Mouse (Mus musculus) adrenal gland, postnatal 10 days (tissue): ENCODE data around the gene Fgfr2. TPM values are rescaled to one million over a fixed set of nuclear protein-coding genes. Genes with fewer than 3 reads are reported as not detected.

Experiments used
- DNase-seq: peaks from one replicate; pipeline ENCODE4 v3.0.0; 2021; ENCODE audit warnings: mixed read lengths
- total RNA-seq, 2 experiments: library from RNA; stranded (reverse); gene quantifications; 2 replicates each; pipeline ENCODE4 v1.2.3; 2021

The Fgfr2 gene
- total RNA-seq, 2 experiments from 2014 or later: 128 to 169 TPM

- DNase-seq: no peak
These were observed 2156.3 kb downstream of the Fgfr2 start for GRCm38 (mm10) chr7:130966876-130967275.

GRCm38 (mm10) chr7:130966451-130966850, 2156.7 kb downstream of the Fgfr2 start:
- DNase-seq: no peak

- no peak for DNase-seq
These were observed 2157.2 kb downstream of the Fgfr2 start for GRCm38 (mm10) chr7:130965909-130966365.

- DNase-seq: no peak
These were observed 2157.8 kb downstream of the Fgfr2 start for GRCm38 (mm10) chr7:130965396-130965795.

- peak; percentile 74 for DNase-seq
These were observed 2158.5 kb downstream of the Fgfr2 start for GRCm38 (mm10) chr7:130964686-130965085.

GRCm38 (mm10) chr7:130961429-130961828, 2161.7 kb downstream of the Fgfr2 start:
- no peak for DNase-seq

- no peak for DNase-seq
These were observed 2163.3 kb downstream of the Fgfr2 start for GRCm38 (mm10) chr7:130959868-130960267.

GRCm38 (mm10) chr7:130958551-130958950, 2164.6 kb downstream of the Fgfr2 start:
- no peak for DNase-seq

GRCm38 (mm10) chr7:130954177-130954601, 2169.0 kb downstream of the Fgfr2 start:
- no peak for DNase-seq

GRCm38 (mm10) chr7:130953376-130953775, 2169.8 kb downstream of the Fgfr2 start:
- DNase-seq: no peak

GRCm38 (mm10) chr7:130951004-130951403, 2172.1 kb downstream of the Fgfr2 start:
- DNase-seq: no peak

GRCm38 (mm10) chr7:130950482-130950881, 2172.7 kb downstream of the Fgfr2 start:
- no peak for DNase-seq

- peak; percentile 68 for DNase-seq
These were observed 2173.8 kb downstream of the Fgfr2 start for GRCm38 (mm10) chr7:130949331-130949751.

GRCm38 (mm10) chr7:130948563-130949208, 2174.5 kb downstream of the Fgfr2 start:
- no peak for DNase-seq

- DNase-seq: no peak
These were observed 2176.8 kb downstream of the Fgfr2 start for GRCm38 (mm10) chr7:130946303-130946702.

- DNase-seq: no peak
These were observed 2177.4 kb downstream of the Fgfr2 start for GRCm38 (mm10) chr7:130945730-130946129.

GRCm38 (mm10) chr7:130944766-130945475, 2178.2 kb downstream of the Fgfr2 start:
- DNase-seq: no peak

- DNase-seq: no peak
These were observed 2179.8 kb downstream of the Fgfr2 start for GRCm38 (mm10) chr7:130943280-130943895.

- no peak for DNase-seq
These were observed 2182.4 kb downstream of the Fgfr2 start for GRCm38 (mm10) chr7:130940733-130941132.

- DNase-seq: no peak
These were observed 2184.3 kb downstream of the Fgfr2 start for GRCm38 (mm10) chr7:130938896-130939295.

- no peak for DNase-seq
These were observed 2185.1 kb downstream of the Fgfr2 start for GRCm38 (mm10) chr7:130938005-130938404.

- no peak for DNase-seq
These were observed 2185.8 kb downstream of the Fgfr2 start for GRCm38 (mm10) chr7:130937266-130937841.

- peak; percentile 73 for DNase-seq
These were observed 2186.6 kb downstream of the Fgfr2 start for GRCm38 (mm10) chr7:130936472-130936951.
